In the genomic region with DNA sequence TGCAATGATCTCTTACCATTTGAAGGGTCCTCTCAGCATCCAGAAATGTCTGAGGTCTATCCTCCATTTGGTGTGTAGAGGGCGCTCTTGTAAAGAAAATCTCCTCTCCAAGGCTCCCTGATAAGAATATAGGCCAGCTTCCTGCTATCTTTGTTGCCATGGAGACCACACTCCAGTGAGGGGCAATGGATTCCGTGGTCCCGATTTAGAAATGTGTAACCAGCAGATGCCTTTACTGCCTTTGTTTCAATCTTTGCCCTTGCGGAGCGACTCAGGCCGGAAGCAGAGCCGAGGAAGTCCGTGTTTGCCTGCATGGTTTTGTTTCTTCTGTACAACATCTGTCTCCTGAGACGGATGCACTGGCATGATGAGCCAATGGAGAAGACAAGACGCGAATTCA, we compare ENCODE assay signal across 8 mouse cellular contexts.
DNase-seq lines count a peak whose midpoint lies in the region; ATAC-seq and TF ChIP-seq lines count a peak whose summit lies in the region.

No protein-coding gene starts in this region.

- DNase-seq in A20 (ENCODE audit: low read depth, low spot score): peak; percentile 12
- DNase-seq in adrenal gland, postnatal 14 days: peak; percentile 43
- peak; percentile 98 for DNase-seq in heart, postnatal 0 days (ENCODE audit: low spot score)
- DNase-seq in kidney, postnatal 4 days: peak; percentile 44 to 58
- no peak for DNase-seq in liver, embryonic 13.5 days
- no peak for DNase-seq in spleen, postnatal 10 days (ENCODE audit: low spot score in 2 of 2)

- H3K4me2 ChIP-seq in embryonic facial prominence, embryonic 13.5 days: peak overlapping the region; percentile 65
- peak overlapping the region; percentile 50 for H3K4me2 ChIP-seq in heart, postnatal 0 days (ENCODE audit: low read depth, low read length)
- H3K4me2 ChIP-seq in liver, embryonic 13.5 days: 0 out of 2 replicates have a peak overlapping the region, but pooled peaks have one; percentile 21

- no peaks in the 10 kb centered on the region for H3K27me3 ChIP-seq in embryonic facial prominence, embryonic 13.5 days
- no peaks in the 10 kb centered on the region for H3K27me3 ChIP-seq in heart, postnatal 0 days (ENCODE audit: control insufficient read depth, insufficient read depth, low read length)
- no peaks in the 10 kb centered on the region for H3K27me3 ChIP-seq in liver, embryonic 13.5 days

- TF ChIP-seq POLR2A in olfactory bulb, adult 2 months (IDR thresholded peaks at IDR 0.05; ENCODE audit: insufficient read depth, low read depth, low read length): no peak

- no peak overlapping the region for H3K27ac ChIP-seq in embryonic facial prominence, embryonic 13.5 days
- peak overlapping the region; percentile 66 for H3K27ac ChIP-seq in heart, postnatal 0 days (ENCODE audit: low read depth)
- no peak overlapping the region for H3K27ac ChIP-seq in liver, embryonic 13.5 days
- peak overlapping the region; percentile 98 for H3K27ac ChIP-seq in olfactory bulb, adult 2 months (ENCODE audit: insufficient read depth, low read depth, low read length)

- TF ChIP-seq EP300 in heart, postnatal 0 days (IDR thresholded peaks at IDR 0.05; ENCODE audit: low read depth): peak; percentile 52; the same call in 1 of the 2 replicates

- no peaks in the 10 kb centered on the region for H3K4me1 ChIP-seq in embryonic facial prominence, embryonic 13.5 days
- no peaks in the 10 kb centered on the region for H3K4me1 ChIP-seq in heart, postnatal 0 days (ENCODE audit: control insufficient read depth, insufficient read depth)
- no peaks in the 10 kb centered on the region for H3K4me1 ChIP-seq in liver, embryonic 13.5 days (replicated peaks)
- H3K4me1 ChIP-seq in olfactory bulb, adult 2 months (ENCODE audit: control insufficient read depth, insufficient read depth, low read length): peaks cover 2% of the 10 kb centered on the region; the same call in 1 of the 2 replicates

- H3K9ac ChIP-seq in embryonic facial prominence, embryonic 13.5 days: peak overlapping the region; percentile 58; the same call in 1 of the 2 replicates
- no peak overlapping the region; the same call in 1 of the 2 replicates for H3K9ac ChIP-seq in heart, postnatal 0 days (replicated peaks; ENCODE audit: low read depth, low read length)
- no peak overlapping the region for H3K9ac ChIP-seq in liver, embryonic 13.5 days

- no peaks in the 10 kb centered on the region for H3K36me3 ChIP-seq in embryonic facial prominence, embryonic 13.5 days
- H3K36me3 ChIP-seq in heart, postnatal 0 days (replicated peaks; ENCODE audit: control insufficient read depth, insufficient read depth, low read length): no peaks in the 10 kb centered on the region
- H3K36me3 ChIP-seq in liver, embryonic 13.5 days: no peaks in the 10 kb centered on the region

- H3K9me3 ChIP-seq in embryonic facial prominence, embryonic 13.5 days: no peaks in the 10 kb centered on the region
- no peaks in the 10 kb centered on the region for H3K9me3 ChIP-seq in heart, postnatal 0 days (replicated peaks; ENCODE audit: control insufficient read depth, low read length)
- H3K9me3 ChIP-seq in liver, embryonic 13.5 days (replicated peaks): no peaks in the 10 kb centered on the region

- ATAC-seq in embryonic facial prominence, embryonic 13.5 days (ENCODE audit: insufficient number of reproducible peaks, insufficient read depth, low FRiP score, low TSS enrichment, low read depth): 0 out of 2 replicates have a peak, but pooled peaks have one; percentile 43
- peak; percentile 96 for ATAC-seq in heart, postnatal 0 days (ENCODE audit: insufficient read depth, low read depth)
- ATAC-seq in liver, embryonic 13.5 days (ENCODE audit: low read depth): no peak

- peak overlapping the region; percentile 42 for H3K4me3 ChIP-seq in embryonic facial prominence, embryonic 13.5 days
- H3K4me3 ChIP-seq in heart, postnatal 0 days (ENCODE audit: low read depth, low read length): peak overlapping the region; percentile 30
- 0 out of 2 replicates have a peak overlapping the region, but pooled peaks have one; percentile 20 for H3K4me3 ChIP-seq in liver, embryonic 13.5 days (replicated peaks)
- H3K4me3 ChIP-seq in olfactory bulb, adult 2 months (ENCODE audit: insufficient read depth, low read depth, low read length): peak overlapping the region; percentile 49

- TF ChIP-seq CTCF in heart, postnatal 0 days (IDR thresholded peaks at IDR 0.05; ENCODE audit: low read depth): peak; percentile 74
- no peak for TF ChIP-seq CTCF in olfactory bulb, adult 2 months (IDR thresholded peaks at IDR 0.05; ENCODE audit: insufficient read depth, low read depth, low read length)

- 5% methylated on average over 11 of the region's 11 CpGs for WGBS in embryonic facial prominence, embryonic 13.5 days
- 3% methylated on average over 11 of the region's 11 CpGs for WGBS in heart, postnatal 0 days
- 10% methylated on average over 11 of the region's 11 CpGs for WGBS in liver, embryonic 13.5 days (ENCODE audit: insufficient replicate concordance)
- WGBS in olfactory bulb, adult 2 months: 1% methylated on average over 11 of the region's 11 CpGs

Comparison
In these comparisons a context has a peak if more than half of its experiments do, and no peak if none do; other contexts are left out.
1. DNase-seq: peak in A20 (single experiment), adrenal gland, postnatal 14 days (single experiment), heart, postnatal 0 days (single experiment) and kidney, postnatal 4 days (2 of 2); none in liver, embryonic 13.5 days (single experiment) and spleen, postnatal 10 days (0 of 2).
2. H3K27ac ChIP-seq: peak in heart, postnatal 0 days (single experiment) and olfactory bulb, adult 2 months (single experiment); none in embryonic facial prominence, embryonic 13.5 days (single experiment) and liver, embryonic 13.5 days (single experiment).
3. Peak in every context shown above with its lines, with median percentiles within 50 percentile points of each other: H3K4me2 ChIP-seq and H3K4me3 ChIP-seq.